Mouse (Mus musculus): Measurements from ENCODE around the gene Pgk2. TPM values are rescaled to one million over a fixed set of nuclear protein-coding genes. Genes with fewer than 3 reads are reported as not detected.

Pgk2 gene
- not detected for polyA plus RNA-seq (2015; fragmentation: Illumina TruSeq; extraction: RNeasy Lipid Tissue Mini Kit (QIAGEN cat#74804); ENCODE audit: insufficient read depth, low read depth, low replicate concordance)

DNA sequence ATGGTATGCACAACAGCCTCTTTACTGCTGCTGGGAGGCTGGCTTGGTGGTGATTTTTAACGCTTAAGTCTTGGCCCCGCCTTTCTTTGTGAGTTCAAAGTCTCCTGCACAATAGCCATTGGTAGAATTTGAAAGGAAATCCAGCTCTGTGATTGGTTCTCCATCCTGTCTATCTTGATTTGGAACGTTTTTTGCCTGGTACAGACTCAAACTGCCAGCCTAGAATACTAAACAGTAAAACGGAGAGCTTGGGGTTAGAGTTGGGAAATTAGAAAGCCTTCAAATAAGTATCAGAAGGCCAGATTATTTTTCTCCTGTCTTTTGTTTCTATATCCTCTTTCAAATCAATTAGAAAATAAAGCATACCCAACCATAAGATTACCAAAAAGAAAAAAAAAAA, at the start of gene Pgk2:
Gene Pgk2 (minus strand): TSS at position 101 of the 400 bp plus-strand sequence.

GRCm38 (mm10) chr17:40242135-40242534, 33.7 kb upstream of the Pgk2 start, which contains the start of gene Crisp3:
TSS of gene Crisp3 (minus strand) at chr17:40242288.

Other genes with a start within 250 kb of the Pgk2 start
- not detected for gene AC192777.2, start 113.2 kb downstream of the Pgk2 start, polyA plus RNA-seq (2015; fragmentation: Illumina TruSeq; extraction: RNeasy Lipid Tissue Mini Kit (QIAGEN cat#74804); ENCODE audit: insufficient read depth, low read depth, low replicate concordance)
- not detected for gene Crisp3, start 33.6 kb upstream of the Pgk2 start, polyA plus RNA-seq (2015; fragmentation: Illumina TruSeq; extraction: RNeasy Lipid Tissue Mini Kit (QIAGEN cat#74804); ENCODE audit: insufficient read depth, low read depth, low replicate concordance)
- not detected for gene Crisp1, start 110.6 kb upstream of the Pgk2 start, polyA plus RNA-seq (2015; fragmentation: Illumina TruSeq; extraction: RNeasy Lipid Tissue Mini Kit (QIAGEN cat#74804); ENCODE audit: insufficient read depth, low read depth, low replicate concordance)